Mouse (Mus musculus) midbrain, embryonic 12.5 days (tissue): ENCODE measurements around the gene Spast. TPM values are rescaled to one million over a fixed set of nuclear protein-coding genes. Genes with fewer than 3 reads are reported as not detected.
"Not testable (repeated sequence)": the region's sequence is repeated elsewhere in the genome, so short reads cannot be mapped to it uniquely, and the experiment has no call there.

Experiments
- ATAC-seq: fragments of 200-750 bp; cut with Nextera tagmentation; 2 replicates; pipeline ENCODE4 v1.8.0; 2017; ENCODE audit warnings: low read depth, moderate TSS enrichment, moderate library complexity; ENCODE audit not compliant: low FRiP score
- H3K27ac ChIP-seq: fragments of 300-500 bp; sonication (generic); replicated peaks from 2 replicates; pipeline ENCODE4 v1.5.1; 2016; ENCODE audit warnings: mild to moderate bottlenecking
- H3K27me3 ChIP-seq: fragments of 300-500 bp; sonication (generic); 2 replicates; pipeline ENCODE4 v1.6.1; 2016; ENCODE audit warnings: mild to moderate bottlenecking
- H3K36me3 ChIP-seq: fragments of 300-500 bp; sonication (generic); 2 replicates; pipeline ENCODE4 v1.6.1; 2016
- H3K4me1 ChIP-seq: fragments of 300-500 bp; sonication (generic); 2 replicates; pipeline ENCODE4 v1.6.1; 2016
- H3K4me2 ChIP-seq: fragments of 300-500 bp; sonication (generic); replicated peaks from 2 replicates; pipeline ENCODE4 v1.6.1; 2016; ENCODE audit warnings: mild to moderate bottlenecking, moderate library complexity
- H3K4me3 ChIP-seq: fragments of 300-500 bp; sonication (generic); 2 replicates; pipeline ENCODE4 v1.5.1; 2016; ENCODE audit warnings: mild to moderate bottlenecking
- H3K9ac ChIP-seq: fragments of 300-500 bp; sonication (generic); replicated peaks from 2 replicates; pipeline ENCODE4 v1.6.1; 2016; ENCODE audit warnings: mild to moderate bottlenecking, moderate library complexity
- H3K9me3 ChIP-seq: fragments of 300-500 bp; sonication (generic); 2 replicates; pipeline ENCODE4 v1.6.1; 2016; ENCODE audit warnings: mild to moderate bottlenecking
- WGBS: fragments of 180-500 bp; shearing (Covaris S2); methylation state at CpG from one replicate; pipeline ENCODE4 v1.1.7; 2016; 5-methylcytosine and 5-hydroxymethylcytosine counted together
- polyA plus RNA-seq: library from polyadenylated mRNA; unstranded; fragments of >200 nt; fragmentation: Nextera tagmentation; extraction: Ambion mirVana; gene quantifications from 2 replicates; pipeline ENCODE4 v1.2.1, GENCODE M21; 2016

The Spast gene
- 41.1 and 46.8 TPM in 2 replicates for polyA plus RNA-seq

DNA sequence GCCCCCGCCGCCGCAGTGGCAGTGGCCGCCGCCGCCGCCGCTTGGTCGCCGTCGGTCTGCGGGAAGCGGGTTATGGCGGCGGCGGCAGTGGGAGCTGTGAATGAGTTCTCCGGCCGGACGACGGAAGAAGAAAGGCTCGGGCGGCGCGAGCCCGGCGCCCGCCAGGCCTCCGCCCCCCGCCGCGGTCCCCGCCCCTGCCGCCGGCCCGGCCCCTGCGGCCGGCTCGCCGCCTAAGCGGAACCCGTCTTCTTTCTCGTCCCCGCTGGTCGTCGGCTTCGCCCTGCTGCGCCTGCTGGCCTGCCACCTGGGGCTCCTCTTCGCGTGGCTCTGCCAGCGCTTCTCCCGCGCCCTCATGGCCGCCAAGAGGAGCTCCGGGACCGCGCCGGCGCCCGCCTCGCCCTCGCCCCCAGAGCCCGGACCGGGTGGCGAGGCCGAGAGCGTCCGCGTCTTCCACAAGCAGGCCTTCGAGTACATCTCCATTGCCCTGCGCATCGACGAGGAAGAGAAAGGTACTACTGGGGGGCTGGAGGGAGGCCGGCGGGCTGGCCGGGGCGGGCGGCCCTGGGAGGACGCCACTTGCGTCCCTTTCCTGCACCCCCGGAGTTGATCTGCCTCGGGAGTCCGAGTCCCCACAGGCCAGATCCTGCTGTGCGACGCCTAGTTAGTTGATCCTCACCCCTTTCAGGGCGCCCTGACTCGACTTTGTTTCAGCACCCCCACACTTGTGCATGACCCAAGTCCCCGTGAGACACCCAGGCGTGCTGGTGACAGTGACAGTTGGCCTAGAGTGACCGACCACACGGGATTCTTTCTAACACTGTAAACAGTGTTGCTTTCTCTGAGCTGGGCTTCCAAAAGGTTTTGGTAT lies at the start of gene Spast:
TSS of gene Spast (plus strand) at position 51 of the 868 bp plus-strand sequence.
- Histone ChIP-seq H3K4me3 (peak within 1 kb of the TSS; percentile 99), H3K27me3 (no peaks in the 10 kb centered on the region), H3K4me2 (peak within 1 kb of the TSS; percentile 69), H3K27ac (peak within 1 kb of the TSS; percentile 98), H3K9me3 (no peaks in the 10 kb centered on the region), H3K9ac (peak within 1 kb of the TSS; percentile 99), H3K4me1 (peaks cover 32% of the 10 kb centered on the region), H3K36me3 (peaks cover 8% of the 10 kb centered on the region)
- ATAC-seq = peak; percentile 77
- WGBS = under 1% methylated on average over 70 of the region's 90 CpGs

DNA sequence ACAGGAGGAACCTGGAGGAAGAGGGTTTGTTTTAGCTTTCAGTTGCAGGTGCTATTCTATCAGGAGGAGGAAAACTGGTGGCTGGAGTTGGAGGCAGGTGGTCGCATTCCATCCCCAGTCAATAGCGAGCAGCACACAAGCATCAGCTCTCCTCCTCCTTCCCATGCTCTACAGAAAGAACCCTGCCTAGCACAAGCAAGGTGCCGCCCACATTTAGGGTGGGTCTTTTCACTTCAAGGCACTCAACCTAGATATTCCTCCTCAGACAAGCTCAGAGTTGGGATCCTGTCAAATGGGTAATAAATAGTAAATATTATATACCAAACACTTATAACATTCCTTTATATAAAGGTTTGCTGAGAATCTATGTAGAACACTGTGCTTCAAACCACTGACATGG lies 48.6 kb upstream of the Spast start:
- no peak for ATAC-seq
- no peak overlapping the region for H3K9ac ChIP-seq
- peaks cover 18% of the 10 kb centered on the region for H3K4me1 ChIP-seq
- H3K27me3 ChIP-seq = no peaks in the 10 kb centered on the region
- peaks cover 10% of the 10 kb centered on the region for H3K36me3 ChIP-seq
- no peak overlapping the region for H3K27ac ChIP-seq
- H3K9me3 ChIP-seq = no peaks in the 10 kb centered on the region
- no peak overlapping the region for H3K4me2 ChIP-seq
- 78% methylated on average over 3 of the region's 3 CpGs for WGBS
- no peak overlapping the region for H3K4me3 ChIP-seq

DNA sequence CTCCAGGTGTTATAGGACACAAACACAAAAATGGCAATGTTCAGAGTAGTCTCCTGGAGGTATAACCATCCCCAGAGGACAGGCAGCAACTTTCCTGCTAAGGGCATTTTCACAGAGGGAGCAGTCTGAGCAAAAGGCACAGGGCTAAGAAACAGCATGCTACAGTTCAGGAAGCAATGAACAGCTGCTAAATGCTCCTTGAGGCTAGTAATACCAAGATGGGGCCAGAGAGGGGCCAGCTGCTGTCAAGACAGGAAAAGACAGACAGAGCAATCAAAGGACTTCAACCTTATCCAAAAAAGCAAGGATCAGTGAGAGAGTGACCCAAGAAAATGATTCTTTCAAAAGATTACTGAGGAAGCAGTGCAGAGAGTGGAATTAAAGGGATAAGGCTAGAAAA lies 47.9 kb upstream of the Spast start:
- Histone ChIP-seq H3K9me3 (no peaks in the 10 kb centered on the region), H3K4me1 (peaks cover 18% of the 10 kb centered on the region), H3K27me3 (no peaks in the 10 kb centered on the region), H3K4me3 (no peak overlapping the region), H3K27ac (no peak overlapping the region), H3K36me3 (peaks cover 10% of the 10 kb centered on the region), H3K4me2 (no peak overlapping the region), H3K9ac (no peak overlapping the region)
- ATAC-seq = no peak

DNA sequence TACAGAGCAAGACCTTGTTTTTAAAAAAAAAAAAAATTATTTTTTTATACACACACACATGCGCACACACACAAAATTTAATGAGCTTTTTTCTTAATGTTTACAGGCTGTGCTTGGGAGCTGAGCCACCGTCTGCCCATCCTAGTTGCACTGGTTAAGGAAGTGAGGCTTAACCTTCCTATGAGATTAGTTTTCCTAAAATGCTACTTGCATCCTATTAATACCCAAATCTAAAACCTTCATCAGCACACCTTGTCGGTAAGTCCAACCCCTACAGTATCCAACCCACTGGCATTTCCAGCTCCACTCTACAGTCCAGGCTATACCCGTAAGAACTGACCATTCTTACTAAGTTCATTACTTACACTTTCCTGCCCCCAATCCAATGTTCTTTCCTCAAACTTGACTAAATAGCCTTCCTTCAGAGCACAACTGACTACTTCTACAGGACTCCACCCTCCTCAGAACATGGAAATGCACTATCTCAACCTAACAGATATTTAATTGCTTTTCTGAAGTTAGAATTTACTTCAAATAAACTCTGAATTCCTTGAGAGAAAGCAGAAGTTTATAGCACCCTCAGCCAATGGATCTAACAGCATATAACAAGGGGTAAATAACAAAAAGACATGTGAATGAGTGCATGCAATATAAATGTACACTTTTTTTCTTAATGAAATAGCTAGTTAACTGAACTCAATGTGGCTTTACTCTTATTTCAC lies 47.0 kb upstream of the Spast start:
- no peaks in the 10 kb centered on the region for H3K27me3 ChIP-seq
- H3K4me2 ChIP-seq = no peak overlapping the region
- H3K9me3 ChIP-seq = no peaks in the 10 kb centered on the region
- H3K9ac ChIP-seq = no peak overlapping the region
- no peak overlapping the region for H3K27ac ChIP-seq
- H3K36me3 ChIP-seq = peaks cover 10% of the 10 kb centered on the region
- no peak for ATAC-seq
- peaks cover 18% of the 10 kb centered on the region for H3K4me1 ChIP-seq
- no peak overlapping the region for H3K4me3 ChIP-seq
- WGBS = 79% methylated on average over 4 of the region's 4 CpGs

DNA sequence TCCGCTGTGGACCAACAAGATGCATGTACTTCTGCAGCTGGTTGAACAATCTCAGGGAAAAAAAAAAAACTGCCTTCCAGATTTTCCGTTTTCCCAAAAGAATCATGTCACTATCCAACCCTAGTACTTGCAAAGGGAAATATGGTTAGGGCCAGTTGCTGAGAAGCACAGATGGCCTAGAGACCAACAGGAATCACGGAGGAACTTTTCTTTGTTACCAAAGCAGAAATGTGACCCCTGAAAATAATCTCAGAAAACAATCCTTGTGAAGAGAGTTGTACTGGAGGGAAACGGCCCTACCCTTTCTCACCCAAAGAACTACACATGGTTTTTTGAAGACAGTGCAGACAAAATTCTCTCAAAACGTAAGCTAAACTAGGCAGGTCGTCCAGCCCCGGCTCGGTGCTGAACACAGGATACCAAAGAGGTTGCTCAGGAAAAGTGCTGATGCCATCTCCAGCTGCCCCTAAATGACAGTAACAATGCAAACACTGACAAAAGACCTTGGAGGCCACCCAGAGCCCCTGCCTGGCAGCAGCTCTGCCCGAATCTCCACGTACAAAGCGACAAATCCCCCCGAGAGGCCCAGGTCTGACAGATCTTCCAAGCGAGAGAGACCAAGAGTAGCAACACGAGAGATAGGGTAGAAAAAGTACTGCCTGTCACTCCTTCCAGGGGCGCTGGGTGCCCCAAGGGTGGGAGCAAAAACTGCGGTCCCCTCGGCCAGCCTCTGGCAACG lies 44.9 kb upstream of the Spast start:
- Histone ChIP-seq H3K27me3 (no peaks in the 10 kb centered on the region), H3K4me3 (peak overlapping the region; percentile 96), H3K36me3 (peaks cover 3% of the 10 kb centered on the region; the same call in 1 of the 2 replicates), H3K9me3 (no peaks in the 10 kb centered on the region), H3K4me2 (peak overlapping the region; percentile 73), H3K27ac (peak overlapping the region; percentile 96), H3K9ac (peak overlapping the region; percentile 94), H3K4me1 (peaks cover 18% of the 10 kb centered on the region)
- WGBS = under 1% methylated on average over 18 of the region's 18 CpGs
- no peak; the same call in 1 of the 2 replicates for ATAC-seq

DNA sequence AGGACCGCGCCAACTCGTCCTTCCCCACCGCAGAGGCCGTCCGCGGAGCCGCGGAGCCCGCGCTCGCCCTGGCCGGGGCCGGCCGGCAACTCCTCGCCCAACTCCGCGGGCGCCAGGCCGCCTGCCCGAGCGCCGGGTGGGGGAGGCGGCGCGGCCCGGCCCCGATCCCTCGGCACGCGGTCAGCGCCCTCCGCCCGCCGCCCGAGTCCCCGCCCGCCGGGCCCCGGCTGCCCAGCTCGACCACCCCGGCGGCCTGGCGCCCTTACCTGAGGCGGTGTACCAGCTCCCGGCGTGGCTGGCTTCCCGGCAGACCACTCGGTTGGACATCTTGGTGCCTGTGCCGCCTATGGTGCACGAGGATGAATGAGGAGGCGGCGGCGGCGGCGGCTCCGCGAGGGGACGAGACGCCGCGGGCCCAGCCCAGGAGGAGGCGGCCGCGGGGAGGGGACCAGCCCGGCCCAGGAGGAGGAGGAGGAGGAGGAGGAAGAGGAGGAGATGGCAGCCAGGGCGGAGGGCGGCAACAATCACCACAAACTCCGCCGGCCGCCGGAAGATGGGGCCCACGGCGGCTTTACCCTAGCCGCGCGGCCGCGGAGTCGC lies 44.3 kb upstream of the Spast start:
- Histone ChIP-seq H3K27ac (peak overlapping the region; percentile 96), H3K4me1 (peaks cover 18% of the 10 kb centered on the region), H3K9me3 (no peaks in the 10 kb centered on the region), H3K9ac (peak overlapping the region; percentile 94), H3K36me3 (no peaks in the 10 kb centered on the region), H3K27me3 (no peaks in the 10 kb centered on the region), H3K4me2 (peak overlapping the region; percentile 73), H3K4me3 (peak overlapping the region; percentile 96)
- 1% methylated on average over 48 of the region's 80 CpGs for WGBS
- ATAC-seq = peak; percentile 79

DNA sequence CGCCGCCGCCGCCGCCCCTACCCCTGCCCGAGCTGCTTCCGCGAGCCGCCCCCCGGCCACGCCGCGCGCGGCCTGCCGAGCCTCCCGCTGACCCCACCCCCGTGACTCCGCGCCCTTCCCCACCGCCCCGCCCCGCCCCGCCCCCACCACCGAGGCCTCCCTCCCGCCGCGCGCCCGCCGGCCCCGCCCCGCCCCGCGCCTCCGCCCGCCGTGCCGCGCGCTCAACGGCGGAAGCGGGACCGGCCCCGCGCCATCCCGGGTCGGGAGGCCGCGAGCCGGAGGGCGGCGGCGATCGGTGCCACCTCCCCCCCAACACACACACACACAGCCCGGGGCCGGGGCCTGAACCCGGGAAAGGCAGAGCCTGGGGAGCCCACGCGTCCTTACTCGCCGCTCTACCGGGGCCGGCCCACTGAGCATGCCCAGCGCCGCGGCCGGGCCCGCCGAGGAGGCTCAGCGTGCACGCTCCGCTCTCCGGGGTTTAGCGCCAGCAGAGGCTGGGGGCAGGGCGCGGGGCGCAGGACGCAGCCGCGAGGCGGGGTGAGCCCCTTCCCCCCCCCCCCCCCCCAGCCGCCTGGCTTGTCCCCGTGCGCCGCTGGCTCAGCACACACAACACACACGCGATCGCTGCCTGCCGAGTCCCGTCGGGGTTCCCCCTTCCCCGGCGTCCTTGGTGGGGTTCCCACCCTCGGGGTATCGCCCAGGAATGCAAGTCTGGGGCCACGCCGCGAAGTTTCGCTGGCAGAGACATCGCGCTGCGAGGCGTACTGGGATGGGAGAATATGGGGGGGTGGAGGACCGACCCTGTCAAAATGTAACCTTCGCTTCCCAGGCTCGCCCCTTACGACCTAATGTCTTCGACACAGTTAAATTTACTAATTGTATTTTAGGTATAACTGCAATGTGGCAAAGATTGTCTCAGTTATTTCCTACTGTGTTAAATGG lies 43.5 kb upstream of the Spast start, which contains the start of gene Memo1:
TSS of gene Memo1 (minus strand) at position 496 of the 945 bp plus-strand sequence.
- peak; percentile 93 for ATAC-seq
- peak within 1 kb of the TSS; percentile 96 for H3K27ac ChIP-seq
- peak within 1 kb of the TSS; percentile 96 for H3K4me3 ChIP-seq
- H3K27me3 ChIP-seq = no peaks in the 10 kb centered on the region
- H3K4me1 ChIP-seq = peaks cover 18% of the 10 kb centered on the region
- peak within 1 kb of the TSS; percentile 73 for H3K4me2 ChIP-seq
- 0 out of 2 replicates have a peak, but pooled peaks cover 4% of the 10 kb centered on the region for H3K36me3 ChIP-seq
- H3K9ac ChIP-seq = peak within 1 kb of the TSS; percentile 94
- no peaks in the 10 kb centered on the region for H3K9me3 ChIP-seq
- WGBS = 2% methylated on average over 62 of the region's 110 CpGs

DNA sequence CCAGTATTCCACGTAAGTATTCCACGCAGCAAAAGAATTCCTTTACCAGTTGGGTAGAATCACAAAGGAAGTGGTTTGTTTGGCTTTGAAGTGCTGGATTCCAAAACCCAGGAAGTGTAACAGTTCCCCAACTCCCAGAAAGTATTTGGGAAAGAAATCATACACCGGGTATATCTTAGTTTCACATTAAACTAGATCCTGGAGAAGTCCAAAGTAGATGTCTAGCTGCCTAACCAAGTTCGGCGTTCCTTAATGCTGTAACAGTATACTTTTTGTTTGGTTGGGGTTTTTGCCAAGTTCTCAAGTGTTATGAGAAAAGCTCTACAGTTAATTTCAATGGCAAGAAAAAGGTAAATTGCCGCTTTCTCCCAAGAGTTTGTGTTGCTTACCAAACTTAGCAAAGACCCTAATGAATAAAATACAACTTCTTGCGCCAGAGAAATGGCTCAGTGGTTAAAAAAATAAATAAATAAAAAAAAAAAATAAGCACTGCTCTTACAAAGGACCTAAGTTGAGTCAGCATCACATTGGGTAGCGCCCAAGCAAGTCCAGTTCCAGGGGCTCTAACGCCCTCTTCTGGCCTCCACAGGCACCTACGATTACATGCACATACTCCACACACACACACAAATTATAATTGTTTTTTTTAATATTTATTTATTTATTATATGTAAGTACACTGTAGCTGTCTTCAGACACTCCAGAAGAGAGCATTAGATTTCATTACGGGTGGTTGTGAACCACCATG lies 42.5 kb upstream of the Spast start:
- H3K4me3 ChIP-seq = peak overlapping the region; percentile 96
- ATAC-seq = no peak
- H3K4me1 ChIP-seq = peaks cover 12% of the 10 kb centered on the region
- no peak overlapping the region for H3K9ac ChIP-seq
- H3K27ac ChIP-seq = peak overlapping the region; percentile 96
- H3K27me3 ChIP-seq = no peaks in the 10 kb centered on the region
- H3K4me2 ChIP-seq = peak overlapping the region; percentile 73
- H3K36me3 ChIP-seq = peaks cover 8% of the 10 kb centered on the region
- WGBS = 53% methylated on average over 11 of the region's 11 CpGs
- H3K9me3 ChIP-seq = no peaks in the 10 kb centered on the region

DNA sequence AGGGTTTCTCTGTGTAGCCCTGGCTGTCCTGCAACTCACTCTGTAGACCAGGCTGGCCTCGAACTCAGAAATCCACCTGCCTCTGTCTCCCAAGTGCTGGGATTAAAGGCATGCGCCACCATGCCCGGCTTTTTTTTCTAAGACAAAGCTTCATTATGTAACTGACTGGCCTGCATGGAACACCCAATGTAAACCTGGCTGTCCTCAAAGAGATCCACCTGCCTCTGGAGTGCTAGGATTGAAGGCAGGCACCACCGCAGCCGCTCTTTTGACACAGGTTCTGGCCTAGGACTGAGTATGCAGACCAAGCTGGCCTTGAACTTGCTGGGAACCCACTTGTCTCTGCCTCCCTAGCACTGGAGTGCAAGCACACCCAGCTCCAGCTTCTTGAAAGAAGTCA lies 41.8 kb upstream of the Spast start:
- not testable (repeated sequence) for H3K9ac ChIP-seq, H3K4me1 ChIP-seq, ATAC-seq, H3K27me3 ChIP-seq, H3K9me3 ChIP-seq, H3K4me2 ChIP-seq, H3K27ac ChIP-seq, H3K4me3 ChIP-seq
- peaks cover 15% of the 10 kb centered on the region for H3K36me3 ChIP-seq
- WGBS = 93% methylated on average over 5 of the region's 5 CpGs

DNA sequence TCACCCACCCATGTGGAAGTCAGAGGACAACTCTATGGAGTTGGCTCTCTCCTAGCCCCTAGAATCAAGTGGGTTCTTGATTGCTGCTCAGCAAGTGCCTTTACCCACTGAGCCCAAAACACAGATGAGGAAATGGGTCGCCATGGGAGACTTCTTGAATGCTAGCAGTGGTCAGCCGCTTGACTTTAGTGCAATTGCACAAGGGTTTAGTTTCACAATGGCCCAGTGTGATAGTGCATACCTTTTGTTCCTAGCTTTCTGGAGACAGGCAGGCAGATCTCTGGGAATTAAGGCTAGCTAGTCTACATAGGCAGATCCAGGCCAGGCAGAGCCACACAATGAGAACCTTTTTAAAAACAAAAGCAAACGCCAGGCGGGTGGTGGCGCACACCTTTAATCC lies 38.7 kb upstream of the Spast start:
- Histone ChIP-seq H3K4me3 (no peak overlapping the region), H3K27me3 (no peaks in the 10 kb centered on the region), H3K4me2 (no peak overlapping the region), H3K9ac (no peak overlapping the region), H3K27ac (no peak overlapping the region), H3K36me3 (peaks cover 34% of the 10 kb centered on the region), H3K4me1 (no peaks in the 10 kb centered on the region), H3K9me3 (no peaks in the 10 kb centered on the region)
- WGBS = 82% methylated on average over 5 of the region's 5 CpGs
- no peak for ATAC-seq
